13 mouse cellular contexts compared by ENCODE assay signal in the genomic region with DNA sequence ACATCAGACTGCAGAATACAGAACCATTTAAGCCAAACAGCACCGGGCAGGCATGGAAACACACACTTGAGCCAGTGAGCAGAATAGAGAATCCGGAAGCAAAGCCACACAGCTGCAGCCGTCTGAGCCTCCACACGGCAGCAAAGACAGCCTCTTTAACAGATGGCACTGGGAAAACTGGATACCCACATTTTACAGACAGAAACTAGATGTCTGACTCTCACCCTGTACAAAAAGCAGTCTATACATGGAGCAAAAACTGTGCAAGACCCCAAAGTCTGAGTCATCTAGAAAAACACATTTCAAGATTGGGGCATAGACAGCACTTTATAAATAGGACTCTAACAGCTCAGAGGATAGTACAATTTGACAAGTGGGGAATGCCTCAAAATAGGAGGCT. TPM values are rescaled to one million over a fixed set of nuclear protein-coding genes. Genes with fewer than 3 reads are reported as not detected.
A peak's percentile ranks its signal among the peaks of the same experiment; 100 is the strongest.
DNase-seq lines count a peak whose midpoint lies in the region.
"Had no signal": no experiment of that assay in that cellular context is flagged by ENCODE, and none has a peak within 500 bp of the region (broad histone marks: within the 10 kb centered on the region; RNA-seq: fewer than 3 reads in every experiment).

No protein-coding gene starts in this region.

- intact Hi-C loops in left cerebral cortex, postnatal 25 days (cut with DNase I), result no loop called here

- peak; percentile 10 for DNase-seq in layer of hippocampus, adult 11-12 months (ENCODE audit: low spot score)
- DNase-seq in layer of hippocampus, adult 9-11 months, result no peak
- DNase-seq in left cerebral cortex, postnatal 25 days (ENCODE audit: low spot score in 2 of 2), result peak; percentile 23 to 67
- DNase-seq in left cerebral cortex, adult 11 months (ENCODE audit: low spot score), result no peak
- peak; percentile 18 for DNase-seq in right cerebral cortex, postnatal 25 days
- no peak for DNase-seq in kidney, adult 9 months
- DNase-seq: adrenal gland, adult 2 months; adrenal gland, postnatal 25 days; cerebellum, adult 2 months; cerebellum, postnatal 10 days; heart, adult 18-20 months; heart, postnatal 10 days; heart, postnatal 4 days had no signal

RNA-seq across cellular contexts. Expression of a gene that starts 25.2 kb away (rescaled TPM):
- total RNA-seq in left cerebral cortex, postnatal 25 days (2021), result 10 to 100 TPM; 36.1 to 36.2 TPM

RNA-seq across cellular contexts. Expression of a gene that starts 25.8 kb away (rescaled TPM):
- 10 to 100 TPM in 1 of 2 experiments, 1 to 10 TPM in 1; 8.2 to 10.9 TPM for total RNA-seq in left cerebral cortex, postnatal 25 days (2021)
- total RNA-seq: adrenal gland, adult 2 months; adrenal gland, postnatal 25 days; heart, postnatal 10 days had no signal

Comparison
In these comparisons a context has a peak if more than half of its experiments do, and no peak if none do; other contexts are left out.
1. DNase-seq: peak in layer of hippocampus, adult 11-12 months (single experiment), left cerebral cortex, postnatal 25 days (2 of 2) and right cerebral cortex, postnatal 25 days (single experiment); none in layer of hippocampus, adult 9-11 months (single experiment), left cerebral cortex, adult 11 months (single experiment) and kidney, adult 9 months (single experiment).